Mouse (Mus musculus) thymus, adult 18-20 months (tissue): ENCODE data around the gene Tmem205.
A peak's percentile ranks its signal among the peaks of the same experiment; 100 is the strongest.

Experiments
- DNase-seq, 2 experiments: peaks; one replicate each; pipeline ENCODE4 v3.0.0; 2022; ENCODE audit warnings: mixed read lengths in 2 of 2

Gene Tmem205

GRCm38 (mm10) chr9:21927208-21927753 is at the start of gene Tmem205, which contains the start of gene Ccdc159:
Gene Tmem205 (minus strand): TSS chr9:21927556.
Gene Ccdc159 (plus strand): TSS chr9:21927471.
- DNase-seq: peak; percentile 36 to 39

GRCm38 (mm10) chr9:21976626-21977175 is 49.3 kb upstream of the Tmem205 start:
- DNase-seq: no peak

- DNase-seq: no peak
Measured at GRCm38 (mm10) chr9:21969304-21969703, 41.9 kb upstream of the Tmem205 start.

GRCm38 (mm10) chr9:21968883-21969282 is 41.5 kb upstream of the Tmem205 start:
- DNase-seq: no peak

GRCm38 (mm10) chr9:21963417-21963816 is 36.1 kb upstream of the Tmem205 start, which contains the start of gene Epor:
Gene Epor (minus strand): TSS chr9:21963506.
- no peak for DNase-seq

GRCm38 (mm10) chr9:21962416-21963059 is 35.2 kb upstream of the Tmem205 start:
- DNase-seq: peak; percentile 37 to 41

- no peak for DNase-seq
Measured at GRCm38 (mm10) chr9:21962010-21962409, 34.7 kb upstream of the Tmem205 start.

- no peak for DNase-seq
Measured at GRCm38 (mm10) chr9:21961366-21961980, 34.1 kb upstream of the Tmem205 start.

- DNase-seq: no peak
Measured at GRCm38 (mm10) chr9:21960558-21961208, 33.3 kb upstream of the Tmem205 start.

- no peak for DNase-seq
Measured at GRCm38 (mm10) chr9:21960135-21960534, 32.8 kb upstream of the Tmem205 start.

GRCm38 (mm10) chr9:21959244-21959643 is 31.9 kb upstream of the Tmem205 start:
- DNase-seq: no peak

- no peak for DNase-seq
Measured at GRCm38 (mm10) chr9:21958372-21958771, 31.0 kb upstream of the Tmem205 start.

- peak; percentile 95 to 98 for DNase-seq
Measured at GRCm38 (mm10) chr9:21955570-21956281, 28.4 kb upstream of the Tmem205 start, which contains the start of gene Swsap1. Gene Swsap1 (plus strand): TSS chr9:21955755.

GRCm38 (mm10) chr9:21955225-21955569 is 27.8 kb upstream of the Tmem205 start:
- DNase-seq: no peak

- no peak for DNase-seq
Measured at GRCm38 (mm10) chr9:21954635-21955034, 27.3 kb upstream of the Tmem205 start.

GRCm38 (mm10) chr9:21953600-21953999 is 26.2 kb upstream of the Tmem205 start:
- DNase-seq: no peak

GRCm38 (mm10) chr9:21951977-21952376 is 24.6 kb upstream of the Tmem205 start:
- no peak for DNase-seq

GRCm38 (mm10) chr9:21950322-21950721 is 23.0 kb upstream of the Tmem205 start:
- DNase-seq: no peak

- DNase-seq: no peak
Measured at GRCm38 (mm10) chr9:21948790-21949189, 21.4 kb upstream of the Tmem205 start.

GRCm38 (mm10) chr9:21948146-21948545 is 20.8 kb upstream of the Tmem205 start:
- no peak for DNase-seq

- DNase-seq: no peak
Measured at GRCm38 (mm10) chr9:21947540-21948130, 20.3 kb upstream of the Tmem205 start.

- DNase-seq: no peak
Measured at GRCm38 (mm10) chr9:21944267-21944666, 16.9 kb upstream of the Tmem205 start.
